Mouse (Mus musculus): ENCODE measurements around the gene Slc6a21.

The Slc6a21 gene

GRCm38 (mm10) chr7:45315182-45315701, 37.9 kb downstream of the Slc6a21 start:
- DNase-seq (ENCODE audit: low spot score in 2 of 2), result peak; percentile 57 to 60

- no peak for DNase-seq (ENCODE audit: low spot score in 2 of 2)
Measured at GRCm38 (mm10) chr7:45316536-45316935, 39.2 kb downstream of the Slc6a21 start.

- no peak for DNase-seq (ENCODE audit: low spot score in 2 of 2)
Measured at GRCm38 (mm10) chr7:45322245-45322644, 44.9 kb downstream of the Slc6a21 start.

GRCm38 (mm10) chr7:45323069-45323468, 45.8 kb downstream of the Slc6a21 start:
- no peak for DNase-seq (ENCODE audit: low spot score in 2 of 2)

DNA sequence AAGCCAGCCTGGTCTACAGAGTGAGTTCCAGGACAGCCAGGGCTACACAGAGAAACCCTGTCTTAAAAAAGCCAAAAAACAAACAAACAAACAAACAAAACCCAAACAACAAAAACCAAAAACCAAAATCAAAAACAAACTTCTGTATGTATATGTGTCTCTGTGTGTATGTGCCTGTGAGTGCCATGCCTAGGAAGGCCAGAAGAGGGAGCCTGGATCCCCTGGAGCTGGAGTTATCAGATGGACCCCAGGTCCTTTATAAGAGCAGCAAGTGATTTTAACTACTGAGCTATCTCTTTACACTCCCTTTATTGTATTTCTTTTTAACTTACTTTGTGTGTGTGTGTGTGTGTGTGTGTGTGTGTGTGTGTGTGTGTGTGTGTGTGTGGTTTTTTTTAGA, 48.5 kb downstream of the Slc6a21 start:
- DNase-seq (ENCODE audit: low spot score in 2 of 2), result no peak

DNA sequence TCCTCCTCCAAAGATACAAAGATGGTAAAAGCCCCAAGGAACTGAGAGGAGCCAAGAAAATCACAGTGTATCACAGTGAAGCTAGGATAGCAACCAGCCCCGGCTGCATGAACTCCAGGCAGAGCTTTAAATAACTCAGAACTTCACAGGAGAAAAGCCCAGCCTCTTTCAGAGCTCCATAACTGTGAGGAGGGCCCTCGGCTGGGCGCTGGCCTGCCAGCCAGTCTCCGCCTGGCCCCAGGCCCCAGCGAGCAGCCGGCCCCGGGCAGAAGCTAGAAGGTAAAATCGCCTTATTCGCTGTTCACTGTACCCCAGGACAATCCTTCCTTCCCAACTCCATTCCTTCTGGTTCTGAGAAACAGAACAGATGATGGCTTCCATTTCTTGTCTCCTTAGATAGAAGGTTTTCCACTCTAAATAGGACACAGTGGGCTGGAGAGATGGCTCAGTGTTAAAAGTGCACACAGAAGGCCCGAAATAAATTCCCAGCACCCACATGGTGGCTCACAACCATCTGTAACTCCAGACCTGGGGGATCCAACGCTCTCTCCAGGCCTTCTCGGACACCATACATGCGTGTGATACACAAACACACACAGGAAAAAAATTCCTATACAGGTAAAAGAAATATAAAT, 51.6 kb downstream of the Slc6a21 start:
- DNase-seq (ENCODE audit: low spot score in 2 of 2), result peak in 1 of 2 experiments; percentile 56

DNA sequence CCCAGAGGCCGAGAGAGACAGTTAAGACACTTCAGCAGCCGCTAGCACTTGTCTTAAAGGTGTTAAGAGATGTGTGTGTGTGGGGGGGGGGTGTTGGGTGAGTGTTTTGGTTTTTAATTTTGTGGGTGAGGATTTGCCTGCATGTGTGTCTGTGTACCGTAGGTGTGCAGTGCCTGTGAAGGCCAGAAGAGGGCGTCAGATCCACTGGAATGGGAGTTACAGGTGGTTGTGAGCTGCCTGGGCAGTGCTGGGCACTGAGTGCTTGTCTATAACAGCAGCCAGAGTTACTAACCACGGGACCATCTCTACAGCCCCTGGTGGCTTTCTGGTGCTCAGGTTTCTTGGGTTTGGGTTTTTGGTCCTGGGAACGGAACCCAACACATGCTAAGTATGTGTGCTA, 54.2 kb downstream of the Slc6a21 start:
- DNase-seq (ENCODE audit: low spot score in 2 of 2), result no peak

DNA sequence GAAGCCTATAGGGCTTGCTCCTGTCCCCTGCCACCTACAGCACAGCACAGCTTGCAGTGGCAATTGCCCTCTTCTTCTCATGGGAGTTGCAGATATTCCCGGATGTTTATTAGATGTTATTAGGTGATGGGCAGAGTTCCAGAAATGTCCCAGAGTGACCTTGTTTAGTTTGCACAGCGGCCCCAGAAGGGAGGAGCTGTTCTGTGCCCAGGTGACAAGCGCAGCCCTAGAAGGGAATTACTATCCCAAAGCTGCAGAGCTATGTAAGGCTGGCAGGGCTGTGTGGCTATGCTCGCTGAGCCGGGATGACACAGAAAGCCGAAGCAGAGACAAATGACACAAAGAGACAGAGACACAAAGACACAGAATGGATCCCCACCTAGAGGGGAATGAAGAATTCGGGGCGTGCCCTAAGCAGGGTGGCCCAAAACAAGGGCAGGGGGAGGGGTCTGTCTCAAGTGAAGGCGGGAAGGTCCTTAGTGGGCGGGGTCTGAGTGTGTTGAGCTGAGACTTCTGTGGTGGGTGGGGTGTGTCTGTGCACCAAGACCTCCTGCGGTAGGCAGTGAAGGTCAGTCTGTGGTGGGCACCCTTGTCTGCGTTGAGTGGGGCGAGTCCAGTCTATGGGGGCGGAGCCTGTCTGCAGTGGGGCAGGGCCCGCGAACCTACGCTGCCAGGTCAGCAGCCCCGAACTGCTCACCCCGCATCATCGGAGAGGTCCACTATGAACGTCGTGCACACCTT, 55.5 kb downstream of the Slc6a21 start:
- peak in 1 of 2 experiments; percentile 47 for DNase-seq (ENCODE audit: low spot score in 2 of 2)

DNA sequence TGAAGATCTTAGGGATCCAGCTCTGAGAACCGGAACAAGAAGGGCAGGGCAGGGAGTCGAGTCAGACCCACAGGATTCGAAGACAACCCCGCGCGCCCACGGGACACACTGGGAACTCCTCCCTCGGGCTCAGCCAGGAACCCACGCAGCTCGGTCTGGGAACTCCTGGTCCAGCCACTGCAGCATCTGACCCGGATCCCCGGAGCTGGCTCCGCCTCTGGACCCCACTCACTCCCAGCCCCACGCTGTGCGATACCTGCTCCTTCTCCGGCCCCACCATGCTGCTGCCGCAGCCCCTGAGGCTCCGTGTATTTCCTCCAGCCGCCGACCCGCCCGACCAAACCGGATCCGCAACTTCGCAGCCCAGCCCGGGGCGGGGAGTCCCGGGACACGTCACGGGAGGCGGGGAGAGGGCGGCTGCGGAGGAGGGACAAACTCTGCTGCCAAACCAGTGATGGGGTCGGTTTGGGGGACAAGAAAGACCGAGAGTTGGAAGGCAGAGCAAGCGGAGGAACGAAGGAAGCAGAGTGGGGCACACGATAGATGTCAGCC, 56.2 kb downstream of the Slc6a21 start, which contains the start of gene Trpm4:
TSS of gene Trpm4 (minus strand) at position 350 of the 552 bp plus-strand sequence.
- peak; percentile 77 to 78 for DNase-seq (ENCODE audit: low spot score in 2 of 2)

DNA sequence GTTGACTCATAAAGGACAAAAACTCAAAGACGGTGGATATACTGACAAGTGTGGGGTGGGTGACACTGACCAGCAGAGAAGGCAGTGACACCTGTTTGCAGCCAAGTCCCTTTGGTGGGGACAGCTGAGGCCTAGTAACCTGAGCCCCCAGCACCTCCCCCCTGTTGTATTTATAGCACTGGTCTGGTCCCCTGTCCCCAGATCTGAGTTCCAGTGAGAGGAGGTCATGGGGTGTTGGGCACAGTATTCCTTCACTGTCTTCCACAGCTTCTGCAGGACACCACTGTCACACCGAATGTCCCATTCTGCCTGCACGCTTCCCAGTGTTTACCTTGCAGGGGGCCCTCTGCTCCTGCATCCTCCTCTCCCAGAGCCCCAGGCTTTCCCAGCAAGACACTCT, 57.3 kb downstream of the Slc6a21 start:
- no peak for DNase-seq (ENCODE audit: low spot score in 2 of 2)

- no peak for DNase-seq (ENCODE audit: low spot score in 2 of 2)
Measured at GRCm38 (mm10) chr7:45335056-45335455, 57.7 kb downstream of the Slc6a21 start, which contains the start of gene Hrc. TSS of gene Hrc (plus strand) at chr7:45335290.

DNA sequence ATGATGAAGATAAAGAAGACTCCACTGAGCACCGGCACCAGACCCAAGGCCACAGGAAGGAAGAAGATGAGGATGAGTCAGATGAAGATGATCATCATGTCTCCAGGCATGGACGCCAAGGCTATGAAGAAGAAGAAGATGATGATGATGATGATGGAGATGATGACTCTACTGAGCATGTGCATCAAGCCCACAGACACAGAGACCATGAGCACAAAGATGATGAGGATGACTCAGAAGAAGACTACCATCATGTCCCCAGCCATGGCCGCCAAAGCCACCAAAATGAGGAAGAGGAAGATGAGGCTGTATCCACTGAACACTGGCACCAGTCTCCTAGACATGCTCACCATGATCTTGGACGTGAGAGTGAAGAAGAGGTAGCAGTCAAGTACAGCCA, 59.0 kb downstream of the Slc6a21 start:
- no peak for DNase-seq (ENCODE audit: low spot score in 2 of 2)

DNA sequence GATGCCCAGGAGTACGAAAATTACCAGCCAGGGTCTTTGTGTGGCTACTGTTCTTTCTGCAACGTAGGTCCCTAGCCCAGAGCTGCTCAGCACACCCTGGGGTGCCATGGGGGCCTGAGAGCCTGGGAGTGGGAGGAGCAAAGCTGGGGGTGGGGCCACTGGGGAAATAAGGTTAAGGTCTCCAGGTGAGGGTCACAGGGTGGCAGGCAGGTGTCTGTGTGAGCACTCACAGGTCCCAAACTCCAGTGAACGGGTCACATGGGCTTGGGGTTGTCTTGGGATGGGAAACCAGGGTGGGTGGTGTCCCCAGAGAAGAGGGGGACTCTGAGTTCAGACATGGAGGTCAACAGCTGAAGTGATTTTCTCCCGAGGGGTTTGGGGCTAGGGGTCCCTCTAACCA, 60.2 kb downstream of the Slc6a21 start:
- no peak for DNase-seq (ENCODE audit: low spot score in 2 of 2)

DNA sequence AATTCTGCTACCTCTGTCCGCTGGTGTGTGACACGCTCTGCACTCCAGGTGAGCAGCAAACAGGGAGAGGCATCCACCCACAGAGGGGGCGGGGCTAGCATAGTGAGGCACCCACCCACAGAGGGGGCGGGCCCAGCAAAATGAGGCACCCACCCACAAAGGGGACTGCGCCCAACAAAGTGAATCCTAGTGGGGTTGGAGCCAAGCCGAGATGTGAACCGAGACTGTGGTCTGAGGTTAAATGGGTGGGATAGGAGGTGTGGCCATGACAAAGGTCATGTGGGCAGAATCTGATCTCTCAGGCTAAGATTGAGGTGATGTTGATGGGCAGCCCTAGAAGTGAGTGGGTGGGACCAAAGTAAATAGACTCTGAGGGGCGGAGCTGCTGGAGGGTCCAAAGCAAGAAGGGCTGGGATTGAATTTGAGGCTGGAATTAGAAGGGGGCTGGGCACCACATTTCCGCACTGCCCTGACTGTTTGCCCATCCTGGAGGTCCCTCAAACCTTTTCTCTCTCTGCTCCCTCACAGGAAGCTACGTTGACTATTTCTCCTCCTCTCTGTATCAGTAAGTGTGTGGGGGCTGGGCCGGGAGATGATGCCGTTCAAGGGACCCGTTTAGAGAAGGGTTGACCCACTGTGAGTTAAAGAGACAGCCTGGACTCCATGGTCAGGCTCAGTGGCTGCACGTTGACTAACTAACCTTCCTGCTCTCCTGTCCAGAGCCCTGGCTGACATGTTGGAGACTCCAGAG, 61.0 kb downstream of the Slc6a21 start:
- DNase-seq (ENCODE audit: low spot score in 2 of 2), result peak in 1 of 2 experiments; percentile 19

All from frontal cortex, postnatal 36 days (tissue).